Mouse (Mus musculus) small intestine, adult 2 months (tissue): ENCODE data around the gene Thumpd2. TPM values are rescaled to one million over a fixed set of nuclear protein-coding genes. Genes with fewer than 3 reads are reported as not detected.

Experiments
- H3K27ac ChIP-seq: fragments of 200-500 bp; 2 replicates; pipeline ENCODE4 v1.5.1; 2012; ENCODE audit warnings: low read depth, low read length, control low read depth, inconsistent platforms; ENCODE audit not compliant: insufficient read depth
- H3K27me3 ChIP-seq: fragments of 200-500 bp; 2 replicates; pipeline ENCODE4 v1.6.1; 2012; ENCODE audit warnings: mild to moderate bottlenecking, moderate library complexity, low read length, inconsistent platforms; ENCODE audit not compliant: control insufficient read depth, insufficient read depth
- H3K36me3 ChIP-seq: fragments of 200-500 bp; 2 replicates; pipeline ENCODE4 v1.6.1; 2012; ENCODE audit warnings: mild to moderate bottlenecking, low read length, control low read depth, inconsistent platforms; ENCODE audit not compliant: control insufficient read depth, insufficient read depth
- H3K4me1 ChIP-seq: fragments of 200-500 bp; 2 replicates; pipeline ENCODE4 v1.6.1; 2012; ENCODE audit warnings: low read length, inconsistent platforms, mixed read lengths; ENCODE audit not compliant: control insufficient read depth, insufficient read depth, insufficient read length
- H3K4me3 ChIP-seq: fragments of 200-500 bp; 2 replicates; pipeline ENCODE4 v1.5.1; 2012; ENCODE audit warnings: low read depth, mild to moderate bottlenecking, control low read depth, inconsistent platforms, low read length, moderate library complexity
- CTCF ChIP-seq: fragments of 200-500 bp; IDR thresholded peaks from 2 replicates; pipeline ENCODE4 v1.5.1; 2012; ENCODE audit warnings: low read depth, mild to moderate bottlenecking, control low read depth, inconsistent platforms, low read length, moderate library complexity, mixed read lengths; ENCODE audit not compliant: insufficient replicate concordance, insufficient read length; ENCODE audit errors: extremely low read depth
- POLR2A ChIP-seq: fragments of 200-500 bp; IDR thresholded peaks from 2 replicates; pipeline ENCODE4 v1.6.1; 2012; ENCODE audit warnings: low read depth, mild to moderate bottlenecking, control low read depth, inconsistent platforms, low read length, moderate library complexity
- WGBS: fragments of 180-500 bp; shearing (Covaris S2); methylation state at CpG from one replicate; pipeline ENCODE4 v1.1.7; 2018; 5-methylcytosine and 5-hydroxymethylcytosine counted together
- polyA plus RNA-seq: library from polyadenylated mRNA; depleted of rRNA; stranded (reverse); fragments of >200 nt; gene quantifications from 2 replicates; pipeline ENCODE4 v1.2.3, GENCODE M21; 2012

Thumpd2 gene
- polyA plus RNA-seq, 1 experiment: 0.28 TPM

DNA sequence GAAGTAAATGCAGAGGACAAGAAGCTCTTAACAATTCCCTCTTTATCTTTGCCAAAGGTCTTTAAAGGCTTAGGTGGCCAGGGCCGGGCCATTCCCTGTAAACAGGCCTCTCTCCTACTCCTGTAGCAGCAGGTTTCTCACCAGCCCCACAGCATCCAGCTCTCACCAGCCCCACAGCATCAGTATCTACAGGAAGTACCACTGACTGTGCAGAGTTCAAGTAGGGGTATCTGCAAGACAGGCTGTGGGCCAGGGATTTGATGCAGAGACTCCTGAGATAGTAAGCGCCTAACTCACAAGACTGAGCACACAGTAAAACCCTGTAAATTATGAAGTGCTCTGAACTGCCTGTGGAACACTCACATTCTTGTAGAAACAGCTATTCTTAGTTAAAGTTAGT lies 31.9 kb downstream of the Thumpd2 start:
- Histone ChIP-seq H3K36me3 (peaks cover 14% of the 10 kb centered on the region; the same call in 1 of the 2 replicates), H3K4me3 (no peak overlapping the region), H3K4me1 (no peaks in the 10 kb centered on the region), H3K27ac (no peak overlapping the region), H3K27me3 (no peaks in the 10 kb centered on the region)
- TF ChIP-seq POLR2A (no peak), CTCF (no peak)
- WGBS: 70% methylated on average over 2 of the region's 2 CpGs

DNA sequence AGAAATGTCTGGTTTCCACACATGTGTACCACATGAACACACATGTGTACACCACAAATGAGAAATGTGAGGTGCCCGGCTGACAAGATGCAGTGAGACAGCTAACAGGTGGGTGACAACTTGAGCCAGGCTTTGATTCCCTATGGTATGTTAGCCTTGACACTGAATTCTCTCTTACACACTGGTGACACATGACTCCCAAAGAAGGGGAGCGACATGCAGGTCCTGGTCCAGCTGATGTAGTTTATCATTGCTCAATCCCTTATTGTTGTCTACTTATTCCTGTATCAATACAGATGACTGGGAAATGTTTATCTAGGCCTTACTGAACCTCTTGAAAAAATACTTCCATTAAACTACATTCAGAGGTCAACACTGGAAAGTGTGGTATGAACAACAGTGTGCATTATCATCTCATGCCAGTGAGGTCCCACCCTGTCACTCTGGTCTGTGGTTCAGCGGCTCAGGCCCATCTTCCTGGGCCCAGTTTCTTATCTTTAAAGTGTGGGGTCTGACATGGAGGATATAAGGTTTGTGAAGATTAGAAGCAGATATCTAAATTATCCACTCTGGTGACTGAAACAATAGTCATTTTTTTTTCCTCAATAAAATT lies 32.9 kb downstream of the Thumpd2 start:
- no peaks in the 10 kb centered on the region for H3K27me3 ChIP-seq
- WGBS: 88% methylated on average over 3 of the region's 3 CpGs
- H3K4me1 ChIP-seq: no peaks in the 10 kb centered on the region
- H3K27ac ChIP-seq: no peak overlapping the region
- H3K36me3 ChIP-seq: peaks cover 14% of the 10 kb centered on the region; the same call in 1 of the 2 replicates
- TF ChIP-seq POLR2A (no peak), CTCF (no peak)
- H3K4me3 ChIP-seq: no peak overlapping the region

DNA sequence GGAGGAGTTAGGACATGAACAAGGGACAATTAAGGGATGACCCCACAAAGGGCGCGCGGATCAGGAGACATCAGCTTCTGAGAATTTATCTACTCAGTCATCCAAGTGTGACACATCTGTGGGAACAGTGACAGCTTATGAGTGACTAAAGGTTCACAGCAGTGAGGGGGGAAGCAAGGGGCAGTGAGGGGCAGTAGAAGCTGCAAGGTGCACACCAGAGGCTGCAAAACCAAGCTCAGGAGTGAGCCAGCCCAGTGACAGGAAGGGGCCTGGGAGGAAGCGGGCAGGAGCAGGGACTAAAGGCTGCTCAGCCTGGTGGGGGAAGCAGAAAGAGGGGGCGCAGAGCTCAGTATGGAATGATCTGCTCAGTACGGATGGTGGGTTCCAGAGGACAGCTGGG lies 37.6 kb downstream of the Thumpd2 start:
- no peak for TF ChIP-seq POLR2A
- no peak for TF ChIP-seq CTCF
- Histone ChIP-seq H3K27ac (no peak overlapping the region), H3K27me3 (no peaks in the 10 kb centered on the region), H3K4me1 (no peaks in the 10 kb centered on the region), H3K36me3 (peaks cover 12% of the 10 kb centered on the region), H3K4me3 (no peak overlapping the region)
- 97% methylated on average over 6 of the region's 6 CpGs for WGBS

DNA sequence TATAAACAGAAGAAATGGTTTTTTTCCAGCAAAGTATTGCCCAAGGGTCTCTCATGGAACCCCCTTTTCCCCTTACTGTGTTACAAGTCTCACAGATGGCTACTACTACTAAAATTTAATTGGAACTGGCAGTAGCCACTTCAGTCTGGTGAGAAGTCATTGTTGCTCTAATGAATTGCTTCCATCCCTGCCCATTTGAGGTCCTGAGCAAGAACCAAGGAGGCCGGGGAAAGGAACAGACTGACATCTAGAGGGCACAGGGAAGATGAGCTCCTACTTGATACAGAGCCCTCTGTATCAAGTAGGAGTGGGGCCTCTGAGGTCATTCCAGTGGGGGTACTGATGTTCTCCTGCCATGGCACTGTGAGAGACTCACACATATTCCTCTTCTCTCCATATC lies 47.8 kb downstream of the Thumpd2 start:
- no peaks in the 10 kb centered on the region for H3K4me1 ChIP-seq
- H3K27me3 ChIP-seq: no peaks in the 10 kb centered on the region
- no peaks in the 10 kb centered on the region for H3K36me3 ChIP-seq
- no peak for TF ChIP-seq POLR2A
- TF ChIP-seq CTCF: no peak
- no peak overlapping the region for H3K27ac ChIP-seq
- WGBS: 52% methylated on average over 1 of the region's 1 CpGs
- no peak overlapping the region for H3K4me3 ChIP-seq

DNA sequence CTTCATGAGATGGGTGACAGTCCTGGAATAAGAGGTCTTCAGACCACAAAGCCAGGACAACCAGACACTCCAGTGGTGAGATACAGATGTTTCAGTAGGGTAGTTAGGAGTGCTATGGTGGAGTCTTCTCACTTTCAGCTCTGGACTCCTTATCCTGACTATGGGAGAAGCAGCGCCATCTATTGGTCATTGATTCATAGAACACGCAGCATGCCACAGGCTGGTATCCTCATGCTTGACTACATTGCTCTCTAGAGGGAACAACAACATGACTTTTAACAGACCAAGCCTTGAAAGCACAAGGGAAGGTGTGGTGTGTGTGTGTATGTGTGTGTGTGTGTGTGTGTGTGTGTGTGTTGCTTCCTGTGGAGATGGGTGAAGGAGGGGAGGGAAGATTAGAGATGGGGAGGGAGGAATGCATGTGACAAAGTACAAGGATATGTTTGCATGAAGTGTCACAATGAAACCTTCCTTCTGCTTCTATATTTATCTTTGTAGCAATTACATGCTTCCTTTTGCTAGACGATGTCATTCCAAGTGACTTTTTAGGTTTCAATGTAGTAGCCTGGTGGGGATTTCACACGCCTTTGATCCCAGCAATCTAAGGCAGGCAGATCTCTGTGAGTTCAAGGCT lies 49.0 kb downstream of the Thumpd2 start:
- no peak for TF ChIP-seq CTCF
- 26% methylated on average over 4 of the region's 4 CpGs for WGBS
- Histone ChIP-seq H3K4me3 (no peak overlapping the region), H3K4me1 (no peaks in the 10 kb centered on the region), H3K27me3 (no peaks in the 10 kb centered on the region), H3K36me3 (no peaks in the 10 kb centered on the region), H3K27ac (no peak overlapping the region)

DNA sequence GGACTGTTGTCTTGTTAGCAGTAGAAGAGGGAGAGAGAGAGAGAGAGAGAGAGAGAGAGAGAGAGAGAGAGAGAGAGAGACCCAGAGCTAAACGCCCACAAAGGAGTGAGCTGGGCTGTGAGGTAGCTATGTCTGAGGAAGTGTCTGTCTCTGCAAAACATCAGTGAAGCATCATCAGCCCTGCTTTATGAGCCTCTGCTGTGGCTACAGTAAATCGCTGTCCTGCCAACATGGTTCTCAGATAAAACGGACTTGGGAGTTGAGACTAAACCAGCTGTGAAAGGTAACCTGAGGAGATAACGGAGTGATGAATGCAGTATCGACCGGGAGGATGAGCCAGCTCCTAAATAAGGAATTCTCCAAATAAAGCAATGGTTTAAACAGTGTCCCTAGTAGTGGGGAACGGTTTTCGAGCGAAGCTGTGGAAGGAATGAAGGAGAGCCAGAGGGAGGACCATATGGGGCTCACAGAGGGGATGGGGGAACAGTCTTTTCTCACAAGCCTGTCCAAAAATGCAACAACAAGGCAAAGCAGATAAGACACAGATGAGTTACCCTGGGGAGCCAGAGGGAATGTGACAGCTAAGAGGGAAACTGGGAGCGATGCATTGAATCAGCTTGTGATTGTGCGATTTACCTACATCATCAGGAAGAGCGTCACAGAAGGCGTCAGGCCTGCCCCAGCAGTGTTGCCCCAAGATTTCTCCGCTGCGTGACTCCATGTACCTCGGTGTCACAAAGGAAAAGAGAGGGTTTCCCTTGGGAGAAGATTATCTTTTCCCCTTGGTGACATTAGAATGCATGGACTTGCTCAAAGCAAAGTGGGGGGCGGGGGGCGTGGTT lies 53.8 kb downstream of the Thumpd2 start:
- no peak overlapping the region for H3K27ac ChIP-seq
- 72% methylated on average over 18 of the region's 18 CpGs for WGBS
- no peaks in the 10 kb centered on the region for H3K4me1 ChIP-seq
- no peak overlapping the region for H3K4me3 ChIP-seq
- no peaks in the 10 kb centered on the region for H3K27me3 ChIP-seq
- H3K36me3 ChIP-seq: no peaks in the 10 kb centered on the region
- TF ChIP-seq POLR2A: no peak
- no peak for TF ChIP-seq CTCF

DNA sequence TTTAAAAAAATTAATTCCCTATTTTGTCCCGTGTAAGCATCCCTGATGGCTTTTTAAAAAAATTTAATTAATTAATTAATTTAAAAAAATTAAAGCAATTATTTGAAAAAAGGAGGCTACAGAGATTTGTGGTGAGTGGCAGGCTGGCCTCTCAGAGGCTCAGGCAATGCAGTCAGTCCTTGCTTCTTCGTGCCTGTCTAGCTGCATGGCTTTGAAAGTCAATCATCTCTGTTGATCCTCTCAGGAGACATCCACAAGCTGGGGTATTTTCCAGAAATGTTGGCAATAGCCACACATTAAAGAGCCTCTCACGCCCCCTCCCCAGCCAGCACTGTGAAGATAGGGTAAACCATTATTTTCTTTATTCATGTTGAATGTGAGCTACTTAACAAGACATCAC lies 54.7 kb downstream of the Thumpd2 start:
- TF ChIP-seq CTCF (no peak), POLR2A (no peak)
- H3K27me3 ChIP-seq: no peaks in the 10 kb centered on the region
- no peak overlapping the region for H3K27ac ChIP-seq
- H3K36me3 ChIP-seq: no peaks in the 10 kb centered on the region
- H3K4me1 ChIP-seq: no peaks in the 10 kb centered on the region
- WGBS: 83% methylated on average over 3 of the region's 3 CpGs
- no peak overlapping the region for H3K4me3 ChIP-seq
